Mouse (Mus musculus) cerebellum, adult 9-11 months (tissue): ENCODE data around the gene Tnfaip8l1.

Experiments
- DNase-seq: peaks from one replicate; pipeline ENCODE4 v3.0.0; 2022

Tnfaip8l1 gene

DNA sequence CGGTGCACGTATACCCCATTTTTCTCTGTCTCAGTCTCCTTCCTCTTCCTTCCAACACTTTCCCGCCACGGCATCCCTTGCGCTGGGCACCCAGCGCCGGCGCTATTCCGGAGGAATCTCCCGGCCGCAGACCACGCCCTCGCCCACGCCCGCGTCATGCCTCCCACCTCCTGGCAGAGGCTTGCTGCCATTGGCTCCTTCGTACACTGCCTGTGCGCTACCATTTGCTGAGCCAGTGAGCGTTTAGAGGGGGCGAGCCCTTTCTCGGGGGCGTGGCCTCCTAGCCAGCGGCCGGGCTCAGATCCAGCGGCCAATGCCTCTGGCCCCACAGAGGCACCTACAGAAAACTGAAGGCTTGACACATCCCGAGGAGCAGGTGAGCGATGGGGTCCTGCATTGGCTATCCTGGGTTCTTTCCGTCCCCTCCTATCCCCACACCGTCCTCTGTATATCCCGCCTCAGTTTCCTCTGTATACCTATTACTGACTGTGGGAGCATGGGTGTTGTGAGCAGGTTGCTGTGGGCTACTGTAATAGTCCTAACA is at the start of gene Tnfaip8l1:
Gene Tnfaip8l1 (plus strand): TSS at position 247 of the 544 bp plus-strand sequence.
- DNase-seq: peak; percentile 95

DNA sequence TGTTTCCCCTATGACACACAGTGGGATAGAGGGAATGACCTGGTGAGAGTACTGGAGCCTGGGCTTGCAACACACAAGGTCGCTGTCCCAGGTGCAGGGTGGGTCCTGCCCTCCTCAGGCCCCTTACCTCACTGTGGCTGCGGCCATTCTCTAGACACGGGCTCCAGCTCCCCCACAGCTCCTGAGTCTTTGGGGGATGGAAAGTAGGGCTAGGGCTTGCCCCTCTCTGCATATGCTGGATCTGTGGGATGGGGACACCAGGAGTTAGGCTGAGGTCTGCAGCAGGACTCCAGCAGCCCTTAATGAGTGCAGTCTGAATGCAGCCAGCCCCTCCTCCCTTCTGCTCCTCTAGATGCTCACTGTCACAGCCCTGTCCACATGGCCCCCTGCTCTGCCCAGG is 49.5 kb upstream of the Tnfaip8l1 start:
- DNase-seq: no peak

- no peak for DNase-seq
These were observed 46.1 kb upstream of the Tnfaip8l1 start for GRCm38 (mm10) chr17:56116193-56116592.

GRCm38 (mm10) chr17:56117251-56117710 is 45.0 kb upstream of the Tnfaip8l1 start, which contains the start of gene Plin5:
Gene Plin5 (minus strand): TSS chr17:56117596.
- DNase-seq: peak; percentile 53

DNA sequence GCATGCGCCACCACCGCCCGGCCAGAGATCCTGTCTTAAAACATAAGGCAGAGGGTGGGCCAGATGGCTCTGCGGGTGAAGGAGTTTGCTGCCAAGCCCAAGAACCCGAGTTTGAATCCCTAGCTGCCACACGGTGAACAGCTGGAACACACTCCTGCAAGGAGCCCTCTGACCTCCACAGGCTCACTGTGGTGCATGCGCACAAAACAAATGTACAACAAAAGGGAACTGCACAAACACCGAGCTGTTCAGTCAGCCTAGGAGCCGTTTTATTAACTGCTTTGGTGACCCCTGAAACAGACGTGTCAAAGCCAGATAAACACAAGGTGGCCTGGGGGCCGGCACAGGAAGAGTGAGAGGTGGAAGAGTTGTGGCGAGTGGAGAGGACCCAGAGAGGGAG is 42.8 kb upstream of the Tnfaip8l1 start:
- DNase-seq: peak; percentile 31

- DNase-seq: peak; percentile 73
These were observed 42.0 kb upstream of the Tnfaip8l1 start for GRCm38 (mm10) chr17:56119981-56120880.

GRCm38 (mm10) chr17:56121826-56122225 is 40.5 kb upstream of the Tnfaip8l1 start, which contains the start of gene Lrg1:
Gene Lrg1 (minus strand): TSS chr17:56122001.
- no peak for DNase-seq

GRCm38 (mm10) chr17:56123161-56123560 is 39.1 kb upstream of the Tnfaip8l1 start:
- peak; percentile 35 for DNase-seq

DNA sequence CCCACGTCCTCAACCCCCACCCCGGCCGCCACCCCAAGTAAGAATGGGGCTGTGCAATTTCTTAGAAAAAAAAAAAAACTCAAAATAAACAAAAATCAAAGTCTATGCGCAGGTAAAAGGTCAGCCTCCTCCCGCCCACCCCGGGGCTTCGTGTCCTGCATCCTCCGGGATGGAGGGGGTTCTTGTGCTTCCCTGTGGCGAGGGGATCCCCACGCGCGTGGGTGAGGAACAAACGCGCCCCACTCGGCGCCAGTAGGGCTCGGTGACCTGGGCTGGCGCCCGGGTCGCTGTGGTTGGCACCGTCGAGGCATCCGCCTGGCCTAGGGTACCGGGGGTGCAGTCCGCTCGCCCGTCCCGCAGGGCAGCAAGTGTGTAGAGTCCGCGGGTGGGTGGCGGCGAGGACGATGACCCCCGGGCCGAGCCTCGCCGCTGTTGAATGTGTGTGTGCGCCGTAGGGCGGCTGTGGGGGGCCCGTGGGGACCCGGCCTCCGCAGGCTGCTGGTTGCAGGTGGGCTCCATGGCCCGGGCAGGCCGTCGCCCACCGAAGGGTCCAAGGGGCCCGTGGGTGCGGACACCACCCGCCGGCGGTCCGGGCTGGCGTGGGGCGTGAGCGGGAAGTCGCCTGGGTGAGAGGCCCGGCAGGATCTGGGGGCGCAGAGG is 38.5 kb upstream of the Tnfaip8l1 start:
- peak; percentile 40 for DNase-seq

DNA sequence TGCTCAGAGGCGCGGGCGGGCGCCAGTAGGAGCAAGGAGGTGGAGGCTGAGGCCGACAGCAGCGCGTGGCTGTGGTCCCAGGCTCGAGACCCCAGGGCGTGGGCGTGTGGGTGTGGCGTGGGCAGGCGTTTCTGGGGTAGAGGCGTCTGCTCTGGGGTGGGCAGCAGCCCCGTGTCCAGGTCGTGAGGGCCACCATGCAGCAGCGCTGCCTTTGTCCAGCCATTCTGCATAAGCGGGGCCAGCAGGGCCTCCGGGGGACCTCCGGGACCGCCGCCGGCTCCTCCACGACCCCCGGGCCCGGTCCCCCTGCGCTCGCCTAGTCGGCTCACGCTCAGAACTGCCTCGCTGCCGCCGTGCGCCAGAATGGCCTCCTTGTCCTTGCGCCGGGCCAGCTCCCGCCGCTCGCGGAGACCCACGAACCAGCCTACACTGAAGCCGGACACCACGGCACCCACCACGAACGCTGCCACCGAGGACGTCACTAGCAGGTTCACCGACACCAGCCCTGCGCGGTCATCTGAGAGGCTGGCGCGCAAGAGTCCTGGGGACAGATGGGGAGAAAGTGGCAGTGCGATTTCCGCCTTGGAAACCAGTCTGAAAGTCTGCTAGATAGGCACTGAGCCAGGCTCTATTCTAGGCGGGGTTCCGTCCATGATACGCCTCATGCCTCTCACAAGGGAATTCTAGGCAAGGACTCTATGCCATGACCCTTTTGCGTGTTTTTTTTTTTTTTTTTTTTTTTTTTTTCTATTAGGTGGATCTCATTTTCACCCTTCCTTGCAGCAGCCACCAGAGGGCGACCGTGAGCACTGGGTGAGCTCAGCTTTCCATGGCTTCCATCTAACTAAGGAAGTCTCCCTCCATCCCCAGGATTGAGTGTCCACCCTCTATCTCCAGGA is 37.7 kb upstream of the Tnfaip8l1 start:
- peak; percentile 54 for DNase-seq

GRCm38 (mm10) chr17:56125276-56125630 is 37.0 kb upstream of the Tnfaip8l1 start:
- DNase-seq: no peak

- DNase-seq: peak; percentile 40
These were observed 36.1 kb upstream of the Tnfaip8l1 start for GRCm38 (mm10) chr17:56126175-56126574.

DNA sequence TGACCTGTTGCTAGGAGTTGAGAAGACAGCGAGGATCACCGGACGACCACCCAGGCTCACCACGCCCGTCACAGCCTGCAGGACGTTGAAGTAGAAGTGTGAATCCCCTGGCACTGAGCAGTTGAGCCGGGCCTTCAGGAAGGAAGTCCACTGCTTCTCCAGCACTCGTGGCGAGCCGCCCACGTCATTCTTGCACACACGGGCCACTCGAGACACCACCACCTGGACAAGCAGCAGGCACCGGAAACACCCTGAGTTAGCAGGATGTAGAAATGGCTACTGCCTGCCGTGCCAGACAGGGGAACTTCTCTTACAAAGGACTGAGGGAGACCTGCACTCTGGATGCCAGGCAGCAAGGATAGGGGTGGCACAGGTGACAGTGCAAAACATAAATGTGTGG is 34.0 kb upstream of the Tnfaip8l1 start:
- DNase-seq: peak; percentile 53

- peak; percentile 42 for DNase-seq
These were observed 31.1 kb upstream of the Tnfaip8l1 start for GRCm38 (mm10) chr17:56131136-56131535.

DNA sequence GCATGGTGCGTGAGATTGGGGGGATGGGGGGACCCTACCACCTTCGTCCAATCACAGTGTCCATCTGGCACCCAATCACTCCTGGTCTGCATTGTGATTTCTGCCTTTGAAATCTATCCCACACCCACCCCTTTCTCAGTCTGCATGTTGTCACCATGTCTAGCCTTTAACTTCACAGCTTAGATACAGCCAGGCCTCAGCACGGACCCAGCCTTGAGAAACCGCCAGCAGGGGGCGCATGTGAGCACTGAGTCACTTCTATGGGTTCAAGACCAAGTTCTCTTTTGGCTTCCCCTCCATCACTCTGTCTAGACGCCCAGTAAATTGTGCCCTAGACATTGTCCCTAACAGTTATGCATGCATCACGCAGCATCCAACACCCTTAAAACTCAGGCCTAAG is 30.5 kb upstream of the Tnfaip8l1 start:
- peak; percentile 66 for DNase-seq

DNA sequence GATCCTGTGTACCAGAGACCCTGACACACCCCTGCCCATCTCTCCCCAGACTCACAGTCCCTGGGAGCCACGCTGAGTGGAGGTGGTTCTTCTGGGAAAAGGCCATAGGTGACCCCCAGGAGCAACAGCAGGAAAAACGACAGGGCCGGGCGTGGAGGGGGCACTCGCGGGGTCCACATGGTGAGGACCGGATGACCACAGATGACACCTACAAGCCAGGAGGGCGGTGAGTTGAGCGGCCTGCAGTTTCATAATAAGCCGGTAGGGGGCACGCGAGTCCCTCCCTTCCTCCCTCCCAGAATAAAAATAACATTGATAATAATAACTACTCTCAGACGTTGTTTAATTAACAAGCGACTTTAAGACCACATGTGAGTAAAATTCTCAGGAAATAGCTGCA is 29.6 kb upstream of the Tnfaip8l1 start:
- peak; percentile 67 for DNase-seq

- DNase-seq: peak; percentile 48
These were observed 28.6 kb upstream of the Tnfaip8l1 start for GRCm38 (mm10) chr17:56133457-56134363.

- peak; percentile 59 for DNase-seq
These were observed 27.8 kb upstream of the Tnfaip8l1 start for GRCm38 (mm10) chr17:56134463-56134971.

GRCm38 (mm10) chr17:56136558-56136957 is 25.7 kb upstream of the Tnfaip8l1 start:
- no peak for DNase-seq

- DNase-seq: peak; percentile 56
These were observed 24.3 kb upstream of the Tnfaip8l1 start for GRCm38 (mm10) chr17:56137839-56138613.
